Mouse (Mus musculus): ENCODE data around the gene Cdc14b. TPM values are rescaled to one million over a fixed set of nuclear protein-coding genes. Genes with fewer than 3 reads are reported as not detected.
"Not testable (repeated sequence)": the region's sequence is repeated elsewhere in the genome, so short reads cannot be mapped to it uniquely, and the experiment has no call there.

Cdc14b gene
- total and polyA plus RNA-seq, 2 experiments from 2014 or later: 2.3 to 5.5 TPM

GRCm38 (mm10) chr13:64258516-64258821, 16.6 kb downstream of the Cdc14b start:
- peak; percentile 42 for DNase-seq (ENCODE audit: low spot score)

DNA sequence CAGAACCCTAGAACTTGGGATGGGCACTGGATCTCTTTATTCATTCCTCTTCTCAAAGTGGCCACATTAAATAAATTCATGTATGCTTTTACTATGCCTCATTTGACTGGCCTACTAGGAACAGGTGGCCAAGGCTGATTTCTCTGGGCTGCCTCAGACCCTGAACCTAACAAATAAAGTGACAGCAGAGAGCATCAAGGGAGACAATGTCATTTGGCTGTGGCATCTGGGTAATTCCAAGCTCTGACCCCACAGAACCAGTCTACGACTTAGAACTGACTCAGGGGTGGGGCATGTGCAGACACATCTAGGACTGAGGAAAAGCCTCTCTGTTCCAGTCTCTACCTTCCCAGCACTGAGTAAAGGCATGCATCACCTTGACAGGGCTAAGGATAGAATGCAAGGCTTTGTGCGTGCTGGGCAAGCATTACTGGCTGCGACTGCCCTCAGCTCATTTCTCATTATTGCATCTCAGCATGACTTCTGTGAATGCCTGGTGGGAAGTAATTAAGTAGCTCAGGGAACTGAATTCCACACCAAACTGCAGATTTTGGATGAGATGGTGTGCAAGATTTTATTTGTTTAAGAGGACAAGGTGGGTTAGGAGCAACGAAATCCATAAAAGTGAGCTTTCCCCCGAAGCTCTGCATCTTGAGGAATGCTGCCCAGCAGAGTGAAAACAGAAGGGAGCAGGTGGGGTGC, 17.1 kb downstream of the Cdc14b start:
- Histone ChIP-seq H3K4me1 (ENCODE audit: insufficient read depth, low read length) (no peaks in the 10 kb centered on the region), H3K27me3 (ENCODE audit: insufficient read depth, low read length) (no peaks in the 10 kb centered on the region), H3K9ac (replicated peaks; ENCODE audit: low read length) (no peak overlapping the region), H3K9me3 (ENCODE audit: low read length) (no peaks in the 10 kb centered on the region), H3K27ac (no peak overlapping the region), H3K4me3 (ENCODE audit: low read length) (no peak overlapping the region), H3K36me3 (ENCODE audit: insufficient read depth, low read length) (no peaks in the 10 kb centered on the region), H3K4me2 (ENCODE audit: low read depth, low read length) (no peak overlapping the region)
- 14% methylated on average over 5 of the region's 5 CpGs for WGBS
- DNase-seq (ENCODE audit: low spot score) (peak; percentile 52), ATAC-seq (peak; percentile 70)
- no peak for TF ChIP-seq CTCF (IDR thresholded peaks at IDR 0.05; ENCODE audit: low read depth)

More at GRCm38 (mm10) chr13:64258516-64258821, 16.6 kb downstream of the Cdc14b start:
- H3K27me3 ChIP-seq (ENCODE audit: insufficient read depth, low read length): no peaks in the 10 kb centered on the region
- peak; percentile 68 for ATAC-seq
- no peak overlapping the region for H3K9ac ChIP-seq (replicated peaks; ENCODE audit: low read length)
- H3K9me3 ChIP-seq (ENCODE audit: low read length): no peaks in the 10 kb centered on the region
- H3K27ac ChIP-seq: no peak overlapping the region
- H3K4me1 ChIP-seq (ENCODE audit: insufficient read depth, low read length): no peaks in the 10 kb centered on the region
- H3K4me2 ChIP-seq (ENCODE audit: low read depth, low read length): no peak overlapping the region
- H3K4me3 ChIP-seq (ENCODE audit: low read length): no peak overlapping the region
- no peaks in the 10 kb centered on the region for H3K36me3 ChIP-seq (ENCODE audit: insufficient read depth, low read length)
- no peak for TF ChIP-seq CTCF (IDR thresholded peaks at IDR 0.05; ENCODE audit: low read depth)
- WGBS: 55% methylated on average over 4 of the region's 4 CpGs

DNA sequence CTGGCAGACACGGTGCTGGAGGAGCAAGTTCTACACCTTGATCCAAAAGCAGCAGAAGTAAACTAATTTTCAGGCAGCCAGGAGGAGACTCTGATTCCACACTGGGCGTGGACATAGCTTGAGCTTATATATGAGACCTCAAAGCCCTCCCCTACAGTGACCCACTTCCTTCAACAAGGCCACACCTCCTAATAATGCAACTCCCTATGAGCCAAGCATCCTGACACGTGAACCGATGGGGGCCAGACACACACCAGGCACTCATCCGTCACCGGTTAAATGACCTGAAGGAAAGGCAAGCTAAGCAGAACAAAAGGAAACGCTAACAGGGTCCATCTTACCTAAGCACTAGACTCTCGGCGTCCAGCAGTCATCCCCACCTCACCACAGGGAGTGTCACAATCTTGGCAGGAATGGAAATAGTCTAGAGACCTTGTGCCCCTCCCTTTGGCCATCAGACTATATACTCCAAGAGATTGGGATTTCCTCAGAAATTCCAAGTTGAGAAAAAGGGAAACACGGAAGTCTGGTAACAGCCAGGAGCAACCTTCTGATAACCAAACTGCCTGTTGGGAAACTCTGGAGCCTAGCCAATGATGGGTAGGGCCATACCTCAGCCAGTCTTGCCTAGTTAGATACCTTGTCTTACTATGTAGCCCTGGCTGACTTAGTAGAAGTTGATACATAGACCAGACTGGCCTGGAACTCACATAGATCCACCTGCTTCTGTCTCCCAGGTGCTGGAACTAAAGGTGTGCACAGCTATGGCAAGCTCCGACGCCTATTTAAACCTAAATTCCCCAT, 17.9 kb downstream of the Cdc14b start:
- no peaks in the 10 kb centered on the region for H3K4me1 ChIP-seq (ENCODE audit: insufficient read depth, low read length)
- H3K4me2 ChIP-seq (ENCODE audit: low read depth, low read length): no peak overlapping the region
- no peaks in the 10 kb centered on the region for H3K36me3 ChIP-seq (ENCODE audit: insufficient read depth, low read length)
- ATAC-seq: no peak; the same call in 1 of the 2 replicates
- no peaks in the 10 kb centered on the region for H3K9me3 ChIP-seq (ENCODE audit: low read length)
- 60% methylated on average over 12 of the region's 12 CpGs for WGBS
- H3K9ac ChIP-seq (replicated peaks; ENCODE audit: low read length): no peak overlapping the region
- no peak for DNase-seq (ENCODE audit: low spot score)
- TF ChIP-seq CTCF (IDR thresholded peaks at IDR 0.05; ENCODE audit: low read depth): no peak
- no peak overlapping the region for H3K27ac ChIP-seq
- no peak overlapping the region for H3K4me3 ChIP-seq (ENCODE audit: low read length)
- no peaks in the 10 kb centered on the region for H3K27me3 ChIP-seq (ENCODE audit: insufficient read depth, low read length)

GRCm38 (mm10) chr13:64254185-64254584, 20.9 kb downstream of the Cdc14b start:
- H3K27me3 ChIP-seq (ENCODE audit: insufficient read depth, low read length); H3K27ac ChIP-seq; H3K9ac ChIP-seq (replicated peaks; ENCODE audit: low read length); DNase-seq (ENCODE audit: low spot score); H3K4me1 ChIP-seq (ENCODE audit: insufficient read depth, low read length); ATAC-seq; H3K4me3 ChIP-seq (ENCODE audit: low read length); H3K4me2 ChIP-seq (ENCODE audit: low read depth, low read length); H3K9me3 ChIP-seq (ENCODE audit: low read length); H3K36me3 ChIP-seq (ENCODE audit: insufficient read depth, low read length): not testable (repeated sequence)
- 90% methylated on average over 10 of the region's 11 CpGs for WGBS

GRCm38 (mm10) chr13:64253697-64254096, 21.4 kb downstream of the Cdc14b start:
- TF ChIP-seq CTCF (IDR thresholded peaks at IDR 0.05; ENCODE audit: low read depth): no peak
- Histone ChIP-seq H3K4me3 (ENCODE audit: low read length) (no peak overlapping the region), H3K36me3 (ENCODE audit: insufficient read depth, low read length) (no peaks in the 10 kb centered on the region), H3K9me3 (ENCODE audit: low read length) (no peaks in the 10 kb centered on the region), H3K4me1 (ENCODE audit: insufficient read depth, low read length) (no peaks in the 10 kb centered on the region), H3K9ac (replicated peaks; ENCODE audit: low read length) (no peak overlapping the region), H3K27ac (no peak overlapping the region), H3K27me3 (ENCODE audit: insufficient read depth, low read length) (no peaks in the 10 kb centered on the region), H3K4me2 (ENCODE audit: low read depth, low read length) (no peak overlapping the region)
- ATAC-seq (no peak), DNase-seq (ENCODE audit: low spot score) (no peak)

DNA sequence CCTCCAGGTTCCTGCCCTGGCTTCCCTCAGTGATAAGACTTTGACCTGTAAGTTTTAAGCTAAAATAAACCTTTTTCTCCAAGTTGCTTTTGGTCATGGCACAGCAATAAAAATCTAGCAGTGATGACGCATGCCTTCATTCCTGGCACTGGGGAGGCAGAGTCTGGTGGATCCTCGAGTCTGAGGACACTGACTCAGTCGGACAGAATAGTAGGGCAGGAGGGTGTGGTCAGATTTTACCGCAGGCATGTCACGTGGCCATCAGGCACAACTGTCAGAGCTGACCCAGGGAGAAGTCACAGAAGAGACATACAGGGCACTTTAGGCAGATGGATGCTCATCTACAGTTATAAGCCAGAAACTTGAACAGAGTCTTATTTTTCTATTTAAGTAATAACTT, 22.9 kb downstream of the Cdc14b start:
- Histone ChIP-seq H3K36me3 (ENCODE audit: insufficient read depth, low read length) (no peaks in the 10 kb centered on the region), H3K4me1 (ENCODE audit: insufficient read depth, low read length) (0 out of 2 replicates have a peak, but pooled peaks cover 3% of the 10 kb centered on the region), H3K4me2 (ENCODE audit: low read depth, low read length) (no peak overlapping the region), H3K9ac (replicated peaks; ENCODE audit: low read length) (no peak overlapping the region), H3K27me3 (ENCODE audit: insufficient read depth, low read length) (no peaks in the 10 kb centered on the region), H3K4me3 (ENCODE audit: low read length) (no peak overlapping the region), H3K9me3 (ENCODE audit: low read length) (no peaks in the 10 kb centered on the region), H3K27ac (no peak overlapping the region)
- 67% methylated on average over 5 of the region's 5 CpGs for WGBS
- ATAC-seq (no peak), DNase-seq (ENCODE audit: low spot score) (no peak)
- no peak for TF ChIP-seq CTCF (IDR thresholded peaks at IDR 0.05; ENCODE audit: low read depth)

- TF ChIP-seq CTCF (IDR thresholded peaks at IDR 0.05; ENCODE audit: low read depth): peak; percentile 68
- Histone ChIP-seq H3K4me3 (ENCODE audit: low read length) (no peak overlapping the region), H3K27ac (no peak overlapping the region), H3K27me3 (ENCODE audit: insufficient read depth, low read length) (no peaks in the 10 kb centered on the region), H3K9ac (replicated peaks; ENCODE audit: low read length) (no peak overlapping the region), H3K36me3 (ENCODE audit: insufficient read depth, low read length) (no peaks in the 10 kb centered on the region), H3K9me3 (ENCODE audit: low read length) (no peaks in the 10 kb centered on the region), H3K4me2 (ENCODE audit: low read depth, low read length) (no peak overlapping the region), H3K4me1 (ENCODE audit: insufficient read depth, low read length) (0 out of 2 replicates have a peak, but pooled peaks cover 3% of the 10 kb centered on the region)
- ATAC-seq: no peak
- DNase-seq (ENCODE audit: low spot score): peak; percentile 63
- WGBS: 18% methylated on average over 1 of the region's 1 CpGs
Observed at GRCm38 (mm10) chr13:64250363-64250762, 24.7 kb downstream of the Cdc14b start.
